Mouse (Mus musculus) erythroblast, embryonic 14.5 days (primary cell): Measurements from ENCODE around the gene Fez1.

Experiments used
- GATA1 ChIP-seq: IDR thresholded peaks from 2 replicates; pipeline ENCODE4 v1.6.1; 2012; ENCODE audit warnings: low read length, inconsistent platforms, mixed read lengths
- TAL1 ChIP-seq: IDR thresholded peaks from 3 replicates; pipeline ENCODE4 v1.6.1; 2012; ENCODE audit warnings: low read length, inconsistent platforms, mixed read lengths

DNA sequence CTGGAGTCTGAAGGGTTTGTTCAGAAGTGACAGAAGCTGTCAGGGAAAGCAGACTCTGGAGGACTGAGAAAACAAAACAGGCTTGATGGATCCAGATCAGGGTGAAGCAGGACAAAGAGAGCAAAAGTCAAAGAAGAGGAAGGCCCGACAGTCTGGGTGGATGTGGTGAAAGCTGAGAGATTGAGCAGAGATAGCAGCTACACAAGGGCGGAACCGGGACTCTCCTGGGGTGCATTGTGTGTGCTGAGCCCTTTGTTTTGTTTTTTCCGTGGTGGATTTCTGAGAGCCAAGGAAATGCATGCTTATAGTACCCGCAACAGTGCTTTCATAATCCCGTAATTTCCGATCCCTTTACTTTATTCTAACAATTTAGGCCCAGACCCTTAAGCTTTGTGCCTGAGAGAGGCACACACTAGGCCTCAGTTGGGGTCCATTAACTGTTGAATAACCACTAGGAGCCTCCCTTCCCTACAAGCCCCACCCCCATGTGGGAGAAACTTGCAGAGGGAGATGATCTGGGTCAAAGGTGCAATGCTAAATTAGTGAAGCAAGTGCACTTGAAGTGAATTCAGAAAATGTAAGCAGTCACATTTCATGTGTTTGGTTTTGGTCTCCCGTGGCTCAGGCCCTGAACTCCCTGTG is 35.9 kb downstream of the Fez1 start:
- TF ChIP-seq TAL1 (no peak), GATA1 (no peak)
